Mouse (Mus musculus) MEL-GATA-1-ER (cell line): ENCODE results near the gene Rpl9.

Experiments
- DNase-seq: peaks from one replicate; pipeline ENCODE4 v3.0.0-alpha.2; 2012; ENCODE audit warnings: low read depth; ENCODE audit errors: extremely low read depth

The Rpl9 gene

DNA sequence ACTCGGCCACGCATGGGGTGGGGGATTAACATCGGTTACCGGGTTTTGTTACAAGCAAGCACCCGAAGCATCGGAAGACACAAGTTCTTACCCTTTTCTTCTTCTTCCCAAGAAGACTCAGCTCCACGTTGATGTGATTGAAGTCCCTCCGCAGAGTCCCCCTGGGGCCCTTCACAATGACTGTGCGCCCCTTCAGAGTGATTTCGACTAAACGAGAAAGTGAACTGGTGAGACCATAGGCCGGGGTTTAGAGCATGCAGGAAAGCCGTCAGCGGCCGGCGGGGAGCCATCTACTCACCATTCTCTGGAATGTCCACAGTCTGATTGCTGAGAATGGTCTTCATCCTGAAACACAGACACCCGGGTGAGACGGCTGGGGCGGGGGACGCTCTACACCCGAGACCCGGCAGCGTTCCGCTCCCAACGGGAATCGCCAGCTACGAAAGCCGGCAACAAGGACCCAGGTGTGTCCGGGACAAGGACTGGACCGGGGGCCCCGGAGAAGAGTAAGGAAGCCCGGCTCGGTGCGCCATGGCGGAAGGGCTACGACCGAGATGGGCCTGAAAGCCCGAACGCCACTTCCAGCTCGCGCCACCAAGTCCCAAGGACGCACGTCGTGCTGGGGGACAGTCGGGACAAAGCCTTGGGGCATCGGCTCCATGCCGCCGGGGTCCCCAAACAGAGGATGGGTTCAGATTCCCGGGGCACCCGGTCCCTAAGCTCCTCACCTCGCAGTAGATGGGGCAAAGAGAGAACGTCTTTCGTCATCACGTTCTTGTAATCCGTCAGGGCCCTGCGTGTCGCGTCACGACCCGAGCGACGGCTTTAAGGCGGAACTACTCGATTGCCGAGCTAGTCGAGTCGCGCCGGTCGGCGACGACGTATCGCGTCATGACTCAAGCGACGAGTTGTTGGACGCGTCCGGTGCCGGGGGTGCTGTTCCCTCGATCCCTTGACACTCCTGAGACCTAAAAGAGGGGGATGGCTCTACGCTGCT is at the start of gene Rpl9, which contains the start of gene Lias:
Rpl9 (minus strand) TSS at position 797 of the 997 bp plus-strand sequence.
Lias (plus strand) TSS at position 850 of the 997 bp plus-strand sequence.
- DNase-seq: peak; percentile 94

GRCm38 (mm10) chr5:65438041-65438440 is 46.8 kb upstream of the Rpl9 start:
- DNase-seq: no peak

DNA sequence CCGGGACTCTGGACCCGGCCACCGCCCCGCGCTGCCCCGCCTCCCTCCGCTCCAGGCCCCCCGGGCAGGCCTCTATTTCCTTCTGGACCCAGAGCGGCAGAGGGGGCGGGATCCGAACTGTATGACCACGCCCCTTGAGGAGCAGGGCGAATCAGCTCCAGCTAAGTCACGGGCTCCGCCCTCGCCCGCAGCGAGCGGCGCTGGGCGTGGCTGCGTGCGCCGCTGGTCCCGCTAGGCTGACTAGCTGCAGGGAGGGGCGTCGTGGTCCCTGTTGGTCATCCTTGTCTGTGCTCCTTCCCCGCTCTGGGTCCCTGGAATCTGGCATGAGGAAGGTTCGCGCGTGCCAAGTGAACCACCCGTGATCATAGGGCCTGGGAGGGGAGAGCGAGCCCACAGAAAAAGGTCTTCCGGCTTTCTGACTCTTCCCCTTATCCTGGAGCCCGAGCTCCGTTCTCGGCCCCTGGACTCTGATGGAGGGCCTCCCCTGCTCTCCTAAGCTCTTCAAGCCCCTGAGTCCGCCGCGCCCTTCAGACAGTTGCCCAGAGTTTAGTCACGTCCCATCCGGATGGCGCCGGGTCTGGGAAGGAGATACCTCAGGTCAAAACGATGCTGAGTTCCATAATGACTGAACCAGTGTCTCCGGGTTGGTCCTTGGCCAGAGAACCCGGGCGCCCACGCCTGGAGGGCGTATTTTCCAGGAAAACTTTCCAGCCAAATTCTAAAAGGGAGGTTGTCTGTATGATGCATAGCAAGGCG is 44.7 kb upstream of the Rpl9 start, which contains the start of gene Ugdh:
Ugdh (minus strand) TSS at position 144 of the 756 bp plus-strand sequence.
- DNase-seq: peak; percentile 85

DNA sequence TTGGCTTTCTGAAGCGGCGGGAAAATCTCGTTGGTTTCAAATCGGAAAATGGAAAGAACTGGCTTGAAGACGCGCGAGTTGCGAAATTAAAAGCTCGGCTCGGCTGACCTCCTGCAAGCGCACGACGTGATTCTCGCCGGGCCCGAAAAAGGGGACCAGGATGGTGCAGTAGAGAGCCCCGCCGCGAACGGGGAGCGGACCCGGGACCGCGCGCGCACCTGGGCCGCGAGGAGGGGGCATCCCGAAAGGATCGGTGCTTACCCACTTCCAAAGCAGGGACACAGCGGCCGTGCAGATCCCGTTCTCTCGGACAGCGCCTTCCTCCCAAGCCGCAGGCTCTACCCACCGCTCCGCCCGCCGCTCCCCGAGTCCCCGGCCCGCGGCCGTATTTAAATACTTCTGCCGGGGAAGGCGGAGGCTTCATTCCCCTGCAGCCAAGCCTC is 44.1 kb upstream of the Rpl9 start:
- peak; percentile 9 for DNase-seq

DNA sequence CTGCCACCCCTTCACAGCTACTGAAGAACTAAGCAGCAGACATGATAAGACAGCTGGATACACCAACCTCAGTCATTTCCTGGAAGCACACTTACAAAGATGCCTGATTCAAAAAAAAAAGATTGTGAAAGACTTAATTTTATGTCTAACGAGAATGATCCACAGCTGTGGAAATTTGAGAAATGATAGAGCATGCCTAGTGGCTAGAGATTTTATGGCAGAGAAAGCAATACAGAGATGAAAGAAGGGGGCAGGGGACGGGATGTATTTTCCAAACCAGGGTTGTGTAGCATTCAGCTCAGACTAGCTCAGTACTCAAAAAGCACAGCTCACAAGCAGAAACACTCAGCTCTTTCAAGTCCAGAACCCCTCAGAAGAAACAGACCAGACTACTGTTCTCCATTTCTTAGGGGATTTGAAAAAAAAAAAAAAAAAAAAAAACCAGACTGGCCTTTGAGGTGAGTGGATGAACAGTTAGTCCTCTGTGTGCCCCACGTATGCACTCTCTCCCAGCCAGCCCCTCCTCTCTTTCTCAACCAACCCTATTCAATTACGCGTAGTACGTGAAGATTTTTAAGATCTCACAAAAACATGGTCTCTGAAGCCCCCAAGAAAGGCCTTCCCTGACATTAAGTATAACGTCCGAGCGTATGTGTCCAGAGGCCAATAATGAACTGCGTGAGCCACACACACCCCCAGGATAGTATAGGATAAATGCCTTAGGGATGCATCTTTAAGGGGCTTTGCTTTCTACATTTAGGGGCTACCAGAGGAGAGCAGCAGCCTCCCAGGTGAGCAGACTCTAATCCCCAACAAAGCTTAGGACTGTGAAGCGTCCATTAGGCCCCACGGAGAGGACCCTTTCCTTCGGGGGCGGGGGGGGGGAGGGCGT is 43.5 kb upstream of the Rpl9 start:
- DNase-seq: peak; percentile 8

- DNase-seq: no peak
Measured at GRCm38 (mm10) chr5:65429441-65429840, 38.2 kb upstream of the Rpl9 start.

GRCm38 (mm10) chr5:65428321-65428720 is 37.1 kb upstream of the Rpl9 start:
- no peak for DNase-seq

GRCm38 (mm10) chr5:65425251-65425650 is 34.0 kb upstream of the Rpl9 start:
- DNase-seq: no peak

DNA sequence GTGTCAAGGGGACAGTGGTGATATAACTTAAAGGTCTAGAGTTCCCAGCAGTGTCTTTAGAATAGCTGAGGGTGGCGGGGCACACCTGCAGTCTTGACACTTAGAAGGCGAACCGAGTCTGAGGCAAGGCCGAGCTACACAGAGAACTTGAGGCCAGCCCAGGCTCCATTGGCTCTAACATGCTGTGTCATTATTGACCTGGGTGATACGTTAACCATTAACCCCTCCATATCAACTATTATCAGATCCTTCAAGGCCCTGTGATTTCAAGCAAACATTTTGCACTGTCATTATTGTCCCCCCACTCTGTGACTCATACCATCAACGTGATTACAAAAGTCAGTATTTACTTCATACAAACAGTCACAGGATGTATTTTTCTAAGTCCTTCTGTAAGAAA is 33.0 kb upstream of the Rpl9 start:
- DNase-seq: no peak

DNA sequence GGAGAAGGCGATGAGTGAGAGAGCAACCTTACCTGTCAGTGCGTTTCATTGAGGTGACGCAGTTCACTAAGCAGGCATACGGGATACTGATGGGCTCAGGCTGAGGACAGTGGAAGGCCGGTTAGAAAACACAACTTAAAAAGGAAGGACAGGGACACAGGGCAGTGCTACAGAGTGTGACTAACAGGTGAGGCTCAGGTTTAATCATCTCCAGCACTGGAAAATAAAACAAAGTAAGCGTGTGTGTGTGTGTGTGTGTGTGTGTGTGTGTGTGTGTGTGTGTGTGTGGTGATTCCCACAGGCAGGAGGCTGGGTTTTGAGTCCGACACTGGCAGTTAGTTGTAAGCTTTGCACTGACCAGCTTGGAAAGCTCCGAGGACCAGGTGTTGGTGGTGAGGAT is 31.6 kb upstream of the Rpl9 start:
- DNase-seq: no peak

DNA sequence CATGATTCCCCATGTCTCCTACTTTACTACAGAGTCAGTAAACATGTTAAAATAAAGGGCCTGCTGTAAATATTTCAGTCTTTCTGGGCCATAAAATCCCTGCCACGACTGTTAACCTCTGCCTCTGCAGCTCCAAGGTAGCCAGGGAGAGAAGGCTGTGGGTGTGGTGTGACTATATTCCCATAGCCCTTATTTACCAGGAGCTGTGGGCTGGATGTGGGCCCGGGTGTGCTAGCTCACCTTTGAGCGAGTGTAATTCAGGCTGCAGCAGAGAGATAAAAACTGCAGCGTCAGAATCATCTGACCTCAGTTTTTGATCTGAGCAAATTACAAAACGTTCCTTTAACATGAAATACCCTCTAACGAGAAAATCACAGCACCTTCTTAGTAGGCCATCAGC is 29.6 kb upstream of the Rpl9 start:
- DNase-seq: no peak

DNA sequence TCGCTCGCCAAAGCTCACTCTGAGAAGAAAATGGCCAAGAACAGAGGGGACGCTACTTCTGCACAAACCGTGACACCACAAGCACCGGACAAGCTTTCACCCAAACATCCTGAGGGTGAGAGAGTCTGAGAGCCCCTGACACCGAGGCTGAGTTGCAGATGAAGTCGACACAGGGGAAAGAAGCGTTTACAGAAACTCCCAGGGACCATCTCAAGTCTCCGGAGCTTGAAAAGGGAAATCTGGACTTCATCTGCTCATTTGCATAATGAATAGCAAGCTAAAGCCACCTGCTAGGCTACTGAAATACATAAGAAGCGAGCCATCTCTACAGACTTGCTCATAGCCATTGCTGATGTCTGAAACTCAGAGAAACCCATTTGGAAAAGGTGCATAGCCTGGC is 27.9 kb upstream of the Rpl9 start:
- no peak for DNase-seq

- peak; percentile 72 for DNase-seq
Measured at GRCm38 (mm10) chr5:65415653-65416458, 24.6 kb upstream of the Rpl9 start.

DNA sequence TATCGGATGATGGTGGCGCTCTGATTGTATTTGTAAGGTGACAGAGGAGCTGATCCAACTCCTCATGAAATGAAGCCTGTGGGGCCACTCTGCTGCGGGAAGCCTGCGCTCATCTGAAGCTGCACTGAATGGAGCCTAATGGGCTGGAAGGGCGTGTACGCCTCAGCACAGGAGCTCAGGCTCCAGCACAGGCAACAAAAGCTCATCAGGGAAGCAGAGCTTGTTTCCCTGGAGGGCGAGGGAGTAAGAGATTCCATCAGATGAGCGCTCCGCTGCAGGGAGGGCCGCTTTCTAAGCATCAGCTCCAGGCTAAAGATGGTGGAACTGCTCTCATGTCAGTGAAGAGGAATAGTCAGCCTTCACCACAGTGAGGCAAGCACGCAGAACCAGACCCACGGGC is 16.7 kb upstream of the Rpl9 start:
- DNase-seq: no peak

GRCm38 (mm10) chr5:65401251-65401994 is 10.2 kb upstream of the Rpl9 start:
- peak; percentile 62 for DNase-seq

DNA sequence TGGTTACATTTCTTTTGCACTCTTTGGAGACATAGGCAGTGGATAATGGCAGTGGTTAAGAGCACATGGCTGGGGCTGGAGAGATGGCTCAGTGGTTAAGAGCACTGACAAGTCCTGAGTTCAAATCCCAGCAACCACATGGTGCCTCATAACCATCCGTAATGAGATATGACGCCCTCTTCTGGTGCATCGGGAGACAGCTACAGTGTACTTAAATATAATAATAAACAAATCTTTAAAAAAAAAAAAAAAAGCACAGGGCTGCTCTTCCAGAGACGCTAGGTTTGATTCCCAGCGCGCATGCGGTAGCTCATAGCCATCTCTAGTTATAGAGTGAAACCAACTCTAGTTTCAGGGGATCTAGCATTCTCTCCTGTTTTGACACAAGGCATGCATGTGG is 3.2 kb upstream of the Rpl9 start:
- no peak for DNase-seq

DNA sequence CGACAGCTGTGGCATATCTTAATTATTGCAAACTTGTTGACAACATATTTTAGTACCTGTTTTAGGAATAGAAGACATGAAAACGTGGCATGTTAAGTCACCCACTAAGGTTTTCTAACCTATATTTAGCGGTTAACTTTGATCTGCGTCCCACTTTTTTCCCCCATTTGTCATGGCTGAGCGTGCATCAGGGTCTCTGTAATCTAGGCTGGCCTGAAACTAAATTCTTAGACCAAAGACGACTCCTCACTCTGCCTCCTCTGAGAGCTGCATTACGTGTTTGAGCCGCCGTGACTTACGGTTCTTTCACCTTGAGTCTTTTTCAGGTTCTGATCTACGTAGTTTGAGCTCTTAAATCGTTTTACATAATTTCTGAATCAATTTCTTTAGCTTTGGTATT is 509 bp upstream of the Rpl9 start:
- no peak for DNase-seq

GRCm38 (mm10) chr5:65387008-65387867 is 4.0 kb downstream of the Rpl9 start:
- DNase-seq: no peak

GRCm38 (mm10) chr5:65385704-65386103 is 5.5 kb downstream of the Rpl9 start:
- DNase-seq: no peak
